Mouse (Mus musculus): Measurements from ENCODE around the gene Nr2c1.

Nr2c1 gene

GRCm38 (mm10) chr10:94140227-94140931 is 7.4 kb upstream of the Nr2c1 start:
- DNase-seq (ENCODE audit: low spot score), result no peak

DNA sequence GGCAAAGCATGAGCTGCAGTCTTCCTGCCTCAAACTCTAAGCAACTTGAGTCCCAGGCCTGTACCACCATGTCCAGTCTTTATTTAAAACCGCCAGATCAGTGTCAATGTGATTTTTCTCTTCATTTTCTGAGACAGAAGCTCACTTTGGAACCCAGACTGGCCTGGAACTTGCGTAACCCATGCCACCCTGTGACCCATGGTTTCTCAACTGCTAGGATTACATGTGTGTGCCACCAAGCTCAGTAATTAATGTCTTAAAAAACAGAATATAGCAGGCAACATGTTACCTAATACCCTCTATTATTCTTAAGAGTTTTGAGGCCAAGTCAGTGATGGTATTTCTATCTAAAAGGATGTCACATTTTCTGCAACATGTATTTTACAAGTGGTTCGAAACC is 5.4 kb upstream of the Nr2c1 start:
- peak; percentile 50 for DNase-seq (ENCODE audit: low spot score)

DNA sequence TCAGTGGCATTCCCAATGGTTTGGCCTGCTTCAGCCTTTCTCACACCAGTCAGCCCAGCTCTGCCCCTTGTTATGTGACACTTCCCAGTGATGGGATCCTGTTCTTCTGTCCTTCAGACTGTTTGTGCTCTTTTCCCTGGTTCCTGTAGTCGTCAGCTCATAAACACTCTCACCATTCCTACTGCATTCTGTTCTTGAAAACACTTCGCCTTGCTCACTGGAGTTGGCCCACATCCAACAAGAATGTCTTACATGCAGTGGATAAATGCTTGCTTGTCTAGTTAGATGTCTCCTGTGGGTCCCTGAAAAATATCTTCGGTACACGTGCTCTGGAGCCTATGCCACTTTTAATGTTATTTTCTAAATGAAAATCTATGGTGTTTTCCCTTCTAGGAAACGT is 3.2 kb upstream of the Nr2c1 start:
- peak; percentile 29 for DNase-seq (ENCODE audit: low spot score)

- DNase-seq (ENCODE audit: low spot score), result no peak
These were observed 450 bp upstream of the Nr2c1 start for GRCm38 (mm10) chr10:94147391-94147755.

DNA sequence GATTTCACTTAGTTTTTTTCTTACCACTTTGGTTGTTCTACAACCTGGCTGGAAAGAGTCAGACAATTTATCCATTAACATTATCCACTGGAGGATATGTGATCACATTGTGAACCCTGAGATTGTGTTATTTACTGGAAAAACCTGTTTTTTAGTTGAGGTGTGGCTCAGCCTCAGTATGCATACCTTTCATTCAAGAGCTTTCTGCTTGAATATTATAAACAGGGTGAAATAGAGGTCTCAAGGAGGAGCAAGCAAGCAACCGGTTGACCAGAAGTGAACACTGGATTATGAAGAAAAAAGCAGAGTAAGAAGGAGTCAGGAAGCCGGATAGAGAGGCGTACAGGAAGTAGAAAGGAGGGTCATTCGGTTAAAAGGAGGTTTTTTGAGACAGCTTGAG is 3.7 kb downstream of the Nr2c1 start:
- no peak for DNase-seq (ENCODE audit: low spot score)

DNA sequence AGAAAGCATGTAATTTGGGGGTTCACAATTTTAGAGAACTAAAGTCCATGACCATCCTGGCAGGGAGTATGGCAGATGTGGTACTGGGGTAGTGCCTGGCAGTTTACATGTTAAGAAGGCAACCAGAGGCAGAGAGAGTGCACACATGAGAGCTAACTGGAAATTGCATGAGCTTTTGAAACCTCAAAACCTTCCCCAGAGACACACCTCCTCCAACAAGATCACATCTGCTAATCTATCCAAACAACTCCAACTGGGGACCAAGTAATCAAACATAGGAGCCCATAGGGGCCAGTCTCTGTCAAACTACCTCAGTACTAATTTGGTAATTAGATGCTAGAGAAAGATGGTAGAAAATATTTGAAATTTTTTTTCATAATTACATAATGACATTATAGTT is 6.0 kb downstream of the Nr2c1 start:
- no peak for DNase-seq (ENCODE audit: low spot score)

DNA sequence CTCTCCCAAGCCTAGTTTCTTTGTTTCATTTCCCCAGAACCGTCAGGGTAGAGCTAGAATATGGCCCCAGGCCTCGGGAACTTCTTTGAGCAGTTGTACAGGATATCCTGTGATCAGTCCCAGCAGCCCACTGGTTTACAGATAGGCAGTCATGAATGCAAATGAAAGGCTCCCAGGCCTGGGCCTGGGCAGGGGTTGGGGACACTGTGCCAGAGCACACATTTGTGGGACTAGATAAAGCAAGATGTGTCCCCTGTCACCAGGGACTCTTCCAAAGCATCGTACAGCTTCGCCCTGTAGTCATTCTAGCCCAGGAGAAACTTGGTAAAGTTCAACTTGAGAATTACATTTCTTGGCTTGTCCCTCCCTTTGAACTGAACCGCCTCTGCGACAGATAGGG is 11.1 kb downstream of the Nr2c1 start:
- no peak for DNase-seq (ENCODE audit: low spot score)

DNA sequence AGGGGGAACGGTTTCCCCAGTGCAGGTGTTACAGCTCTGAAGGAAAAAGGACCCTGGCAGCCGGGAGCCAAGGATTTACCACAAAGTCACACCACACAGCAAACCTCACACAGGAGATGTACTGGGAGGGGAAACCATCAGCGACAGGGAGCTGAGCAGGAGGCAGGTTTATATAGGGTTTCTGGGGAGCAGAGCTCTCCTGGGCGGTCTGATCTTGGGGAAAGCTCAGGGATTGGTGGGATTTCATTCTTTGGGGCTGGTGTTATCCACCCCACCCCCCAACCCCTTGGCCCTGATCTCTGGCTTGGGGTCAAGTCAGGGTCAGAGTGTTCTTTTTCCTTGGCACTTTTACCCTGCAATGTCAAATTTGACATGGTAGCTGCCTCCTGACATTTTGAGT is 11.6 kb downstream of the Nr2c1 start:
- DNase-seq (ENCODE audit: low spot score), result no peak

DNA sequence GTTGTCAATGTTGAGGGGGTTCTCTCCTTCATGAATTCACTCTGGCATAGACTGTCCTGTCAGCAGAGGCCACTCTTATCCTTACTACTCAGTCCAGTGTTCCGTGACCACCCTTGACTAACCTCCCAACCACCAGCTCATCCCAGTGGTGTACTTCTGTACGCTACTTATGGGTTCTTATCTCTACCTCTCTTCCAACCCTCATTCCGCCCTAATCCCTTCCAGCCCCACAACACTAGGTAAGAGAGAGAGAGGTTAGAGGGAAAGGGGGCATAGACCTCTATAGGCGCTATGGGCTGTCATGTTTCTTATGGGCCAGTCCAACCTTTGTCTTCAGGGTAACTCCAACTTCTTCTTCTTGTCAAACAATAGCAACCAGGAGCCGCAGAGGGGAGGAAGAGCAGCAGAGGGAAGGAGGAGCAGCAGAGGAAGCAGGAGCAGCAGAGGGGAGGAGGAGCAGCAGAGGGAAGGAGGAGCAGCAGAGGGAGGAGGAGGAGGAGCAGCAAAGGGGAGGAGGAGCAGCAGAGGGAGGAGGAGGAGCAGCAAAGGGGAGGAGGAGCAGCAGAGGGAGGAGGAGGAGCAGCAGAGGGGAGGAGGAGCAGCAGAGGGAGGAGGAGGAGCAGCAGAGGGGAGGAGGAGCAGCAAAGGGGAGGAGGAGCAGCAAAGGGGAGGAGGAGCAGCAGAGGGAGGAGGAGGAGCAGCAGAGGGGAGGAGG is 13.4 kb downstream of the Nr2c1 start:
- no peak for DNase-seq (ENCODE audit: low spot score)

DNA sequence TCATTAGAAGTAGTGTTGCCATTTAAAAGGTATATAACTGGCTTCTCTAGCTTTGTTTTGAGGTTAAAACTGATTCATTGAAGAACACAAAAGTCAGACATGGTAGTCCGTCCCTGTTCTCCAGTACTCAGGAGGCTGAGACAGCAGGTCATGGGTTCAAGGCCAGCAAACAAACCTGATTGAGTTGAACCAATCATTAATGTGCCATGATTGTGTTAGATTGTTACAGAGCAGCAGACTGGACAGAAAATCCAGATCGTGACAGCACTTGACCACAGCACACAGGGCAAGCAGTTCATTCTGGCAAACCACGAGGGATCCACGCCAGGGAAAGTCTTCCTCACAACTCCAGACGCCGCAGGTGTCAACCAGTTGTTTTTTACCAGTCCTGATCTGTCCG is 14.2 kb downstream of the Nr2c1 start:
- no peak for DNase-seq (ENCODE audit: low spot score)

GRCm38 (mm10) chr10:94164104-94164845 is 16.5 kb downstream of the Nr2c1 start:
- DNase-seq (ENCODE audit: low spot score), result no peak

GRCm38 (mm10) chr10:94165426-94165825 is 17.6 kb downstream of the Nr2c1 start:
- DNase-seq (ENCODE audit: low spot score), result no peak

- DNase-seq (ENCODE audit: low spot score), result no peak
These were observed 19.4 kb downstream of the Nr2c1 start for GRCm38 (mm10) chr10:94167051-94167750.

- DNase-seq (ENCODE audit: low spot score), result peak; percentile 67
These were observed 23.8 kb downstream of the Nr2c1 start for GRCm38 (mm10) chr10:94171440-94172130.

GRCm38 (mm10) chr10:94172137-94172536 is 24.3 kb downstream of the Nr2c1 start:
- no peak for DNase-seq (ENCODE audit: low spot score)

DNA sequence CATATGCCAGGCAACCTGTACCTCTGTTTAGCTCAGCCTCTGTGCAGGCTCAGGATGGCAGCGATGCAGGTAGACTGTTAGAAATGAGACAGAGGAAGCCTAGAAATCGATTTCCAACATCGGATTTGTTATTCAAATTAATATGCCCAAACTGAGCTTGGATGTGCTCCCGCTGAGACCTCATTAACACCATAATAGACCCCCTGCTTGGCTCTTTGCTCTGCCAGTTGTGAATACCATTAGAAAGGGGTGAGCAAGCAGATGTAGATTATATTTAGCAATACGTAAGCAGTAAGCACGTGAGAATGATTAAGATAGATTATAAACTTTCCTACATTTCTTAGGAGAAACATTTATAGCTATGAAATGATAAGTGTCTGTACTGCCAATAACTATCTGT is 24.9 kb downstream of the Nr2c1 start:
- no peak for DNase-seq (ENCODE audit: low spot score)

DNA sequence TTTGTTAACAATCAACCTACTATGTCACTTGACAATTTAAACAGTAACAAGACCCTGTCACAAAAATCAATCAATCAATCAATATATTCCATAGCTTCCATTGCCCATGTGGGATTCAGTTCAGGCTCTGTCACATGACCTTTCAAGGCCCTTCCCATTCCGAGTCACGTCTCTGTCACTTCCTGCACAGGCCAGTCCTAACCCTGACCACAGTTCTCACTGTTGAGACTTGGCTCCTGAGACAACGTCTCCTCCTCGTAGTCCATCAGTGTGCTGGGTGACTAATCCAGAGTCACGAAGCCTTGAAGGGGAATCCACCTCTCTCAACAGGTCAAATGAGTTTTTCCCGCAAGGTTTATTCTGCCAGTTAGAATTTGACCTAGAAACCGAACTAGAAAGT is 26.8 kb downstream of the Nr2c1 start:
- DNase-seq (ENCODE audit: low spot score), result peak; percentile 21

GRCm38 (mm10) chr10:94183199-94183598 is 35.4 kb downstream of the Nr2c1 start:
- no peak for DNase-seq (ENCODE audit: low spot score)

GRCm38 (mm10) chr10:94198482-94199405 is 50.9 kb downstream of the Nr2c1 start, which contains the start of gene Ndufa12:
TSS of gene Ndufa12 (plus strand) at chr10:94198720.
- peak; percentile 92 for DNase-seq (ENCODE audit: low spot score)

DNA sequence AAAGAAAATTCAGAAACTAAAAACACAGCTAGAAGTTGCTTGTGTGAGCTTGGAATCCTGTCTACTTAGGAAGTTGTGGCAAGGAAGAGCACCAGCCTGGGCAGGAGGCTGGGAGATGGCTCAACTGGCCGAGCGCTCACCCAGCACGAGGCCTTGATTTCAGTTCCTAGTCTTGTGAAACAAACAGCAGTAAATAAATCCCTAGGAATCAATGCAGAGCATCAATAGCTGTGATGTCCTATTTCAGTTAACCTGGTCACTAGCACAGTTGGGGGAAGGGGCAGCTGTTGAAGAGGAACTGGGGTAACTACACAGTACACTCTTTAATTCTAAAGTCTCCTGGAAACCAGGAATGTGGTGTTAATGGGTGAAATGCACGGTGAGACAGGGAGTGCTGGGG is 57.1 kb downstream of the Nr2c1 start:
- DNase-seq (ENCODE audit: low spot score), result no peak
